Mouse (Mus musculus) lung, adult 2 months (tissue): ENCODE data around the gene Phf21a.

Experiments used
- CTCF ChIP-seq: fragments of 200-500 bp; IDR thresholded peaks from 2 replicates; pipeline ENCODE4 v1.5.1; 2011; ENCODE audit warnings: mild to moderate bottlenecking, low read length, control low read depth; ENCODE audit not compliant: insufficient read depth
- POLR2A ChIP-seq: fragments of 200-500 bp; IDR thresholded peaks from 2 replicates; pipeline ENCODE4 v1.6.1; 2011; ENCODE audit warnings: low read depth, mild to moderate bottlenecking, control low read depth, low read length, borderline replicate concordance; ENCODE audit errors: extremely low read depth

GRCm38 (mm10) chr2:92058936-92059335 is 34.0 kb upstream of the Phf21a start:
- no peak for TF ChIP-seq CTCF
- TF ChIP-seq POLR2A = no peak
